Mouse (Mus musculus) spleen, adult 2 months (tissue): ENCODE data around the gene Stt3b.

Experiments
- CTCF ChIP-seq: fragments of 200-500 bp; IDR thresholded peaks from 2 replicates; pipeline ENCODE4 v1.5.1; 2011; ENCODE audit warnings: mild to moderate bottlenecking, inconsistent platforms; ENCODE audit not compliant: insufficient read depth, insufficient read length, insufficient replicate concordance; ENCODE audit errors: extremely low read depth
- POLR2A ChIP-seq: fragments of 200-500 bp; IDR thresholded peaks from 2 replicates; pipeline ENCODE4 v1.6.1; 2011; ENCODE audit warnings: low read depth, low read length, inconsistent platforms

DNA sequence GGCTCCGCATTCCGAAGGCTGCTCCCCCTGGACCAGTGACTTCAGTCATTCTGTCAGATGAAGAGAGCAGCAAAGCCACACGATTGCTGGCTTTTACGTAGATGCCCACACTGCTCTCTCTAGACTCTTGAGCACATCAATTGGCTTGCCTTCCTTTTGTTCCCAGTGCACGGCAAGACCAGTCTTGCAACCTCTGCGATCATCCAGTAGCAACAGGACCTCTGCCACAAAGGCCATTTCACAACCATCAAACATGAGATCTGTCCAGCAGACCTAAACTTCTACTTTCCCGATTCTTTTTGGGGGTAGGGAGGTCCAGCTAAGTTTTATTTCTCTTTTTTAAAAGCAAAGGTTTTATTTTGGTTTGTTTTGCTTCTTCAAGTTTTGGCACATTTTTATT is 22.1 kb upstream of the Stt3b start:
- no peak for TF ChIP-seq POLR2A
- TF ChIP-seq CTCF = no peak
